Mouse (Mus musculus) stomach, embryonic 15.5 days (tissue): ENCODE data around the gene Ptpn9. TPM values are rescaled to one million over a fixed set of nuclear protein-coding genes. Genes with fewer than 3 reads are reported as not detected.
"Not testable (repeated sequence)": the region's sequence is repeated elsewhere in the genome, so short reads cannot be mapped to it uniquely, and the experiment has no call there.

Source experiments
- ATAC-seq: fragments of 200-750 bp; cut with Nextera tagmentation; 2 replicates; pipeline ENCODE4 v1.8.0; 2017; ENCODE audit warnings: low read depth, moderate number of reproducible peaks, moderate TSS enrichment; ENCODE audit not compliant: insufficient read depth, low FRiP score
- H3K27ac ChIP-seq: fragments of 300-500 bp; sonication (generic); 2 replicates; pipeline ENCODE4 v1.5.1; 2015; ENCODE audit warnings: mild to moderate bottlenecking, inconsistent platforms
- H3K27me3 ChIP-seq: fragments of 300-500 bp; sonication (generic); replicated peaks from 2 replicates; pipeline ENCODE4 v1.6.1; 2015; ENCODE audit warnings: inconsistent platforms
- H3K36me3 ChIP-seq: fragments of 300-500 bp; sonication (generic); 2 replicates; pipeline ENCODE4 v1.6.1; 2015; ENCODE audit warnings: inconsistent platforms
- H3K4me1 ChIP-seq: fragments of 300-500 bp; sonication (generic); 2 replicates; pipeline ENCODE4 v1.6.1; 2015; ENCODE audit warnings: inconsistent platforms
- H3K4me2 ChIP-seq: fragments of 300-500 bp; sonication (generic); 2 replicates; pipeline ENCODE4 v1.6.1; 2015; ENCODE audit warnings: mild to moderate bottlenecking, inconsistent platforms
- H3K4me3 ChIP-seq: fragments of 300-500 bp; sonication (generic); replicated peaks from 2 replicates; pipeline ENCODE4 v1.5.1; 2015; ENCODE audit warnings: inconsistent platforms
- H3K9ac ChIP-seq: fragments of 300-500 bp; sonication (generic); 2 replicates; pipeline ENCODE4 v1.6.1; 2015; ENCODE audit warnings: inconsistent platforms
- H3K9me3 ChIP-seq: fragments of 300-500 bp; sonication (generic); 2 replicates; pipeline ENCODE4 v1.6.1; 2016; ENCODE audit warnings: inconsistent platforms
- WGBS: fragments of 180-500 bp; shearing (Covaris S2); methylation state at CpG from one replicate; pipeline ENCODE4 v1.1.7; 2015; 5-methylcytosine and 5-hydroxymethylcytosine counted together
- polyA plus RNA-seq: library from polyadenylated mRNA; unstranded; fragments of >200 nt; fragmentation: Nextera tagmentation; extraction: Ambion mirVana; gene quantifications from 2 replicates; pipeline ENCODE4 v1.2.1, GENCODE M21; 2015

Ptpn9 gene
- polyA plus RNA-seq, result 17.9 and 18.3 TPM in 2 replicates

DNA sequence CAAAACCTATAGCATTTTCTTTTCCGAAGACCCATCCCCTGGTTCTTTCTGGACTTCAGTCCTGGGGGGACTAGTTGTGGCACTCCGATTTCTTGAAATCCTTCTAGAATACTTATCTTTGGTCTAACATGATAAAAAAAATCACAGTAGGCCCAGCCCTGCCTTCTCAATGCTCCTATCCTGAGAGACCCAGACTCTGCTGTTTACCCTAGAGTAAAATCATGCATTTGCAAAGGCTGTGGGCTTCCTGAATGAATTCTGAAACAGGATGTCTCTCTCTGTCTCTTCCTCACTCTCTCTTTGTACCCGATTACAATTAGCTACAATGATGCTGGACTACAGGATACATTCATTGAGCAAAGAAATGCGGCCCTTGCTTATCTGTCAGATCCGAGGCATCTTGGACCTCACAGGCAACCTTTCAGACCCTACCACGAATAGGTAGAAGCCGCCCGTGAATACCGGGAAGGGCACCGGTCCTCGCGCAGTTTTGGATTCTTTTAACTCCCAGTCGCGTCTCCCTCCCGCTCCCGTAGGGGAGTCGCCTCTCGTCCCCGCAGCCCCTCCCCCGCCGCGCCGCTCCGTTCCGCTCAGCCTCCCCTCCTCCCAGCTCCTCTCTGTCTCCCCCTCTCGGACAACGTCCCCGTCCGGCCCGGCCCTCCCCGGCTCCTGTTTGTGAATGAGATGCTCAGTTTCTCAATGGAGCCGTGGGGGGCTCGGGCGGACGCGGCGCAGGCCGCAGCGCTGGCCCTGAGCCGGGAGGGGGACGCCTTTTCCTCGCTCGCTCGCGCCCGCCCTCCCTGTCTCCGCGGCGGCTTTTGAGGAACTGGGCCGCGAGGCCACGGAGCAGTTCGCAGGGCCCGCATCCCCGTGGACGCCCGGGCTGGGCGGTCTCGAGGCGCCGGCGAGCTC lies at the start of gene Ptpn9:
Gene Ptpn9 (plus strand): TSS at position 638 of the 912 bp plus-strand sequence.
- peak; percentile 93 for ATAC-seq
- Histone ChIP-seq H3K9ac (peak within 1 kb of the TSS; percentile 92), H3K4me2 (peak within 1 kb of the TSS; percentile 74), H3K9me3 (no peaks in the 10 kb centered on the region), H3K4me3 (peak within 1 kb of the TSS; percentile 89), H3K36me3 (no peaks in the 10 kb centered on the region), H3K27me3 (no peaks in the 10 kb centered on the region), H3K4me1 (peaks cover 5% of the 10 kb centered on the region; the same call in 1 of the 2 replicates), H3K27ac (peak within 1 kb of the TSS; percentile 91)
- 3% methylated on average over 61 of the region's 62 CpGs for WGBS

- not testable (repeated sequence) for H3K4me1 ChIP-seq, ATAC-seq, H3K9ac ChIP-seq, H3K9me3 ChIP-seq, H3K4me3 ChIP-seq, H3K4me2 ChIP-seq, H3K27ac ChIP-seq, H3K27me3 ChIP-seq, H3K36me3 ChIP-seq
- 30% methylated on average over 3 of the region's 3 CpGs for WGBS
These were observed 47.2 kb upstream of the Ptpn9 start for GRCm38 (mm10) chr9:56947481-56947880.

DNA sequence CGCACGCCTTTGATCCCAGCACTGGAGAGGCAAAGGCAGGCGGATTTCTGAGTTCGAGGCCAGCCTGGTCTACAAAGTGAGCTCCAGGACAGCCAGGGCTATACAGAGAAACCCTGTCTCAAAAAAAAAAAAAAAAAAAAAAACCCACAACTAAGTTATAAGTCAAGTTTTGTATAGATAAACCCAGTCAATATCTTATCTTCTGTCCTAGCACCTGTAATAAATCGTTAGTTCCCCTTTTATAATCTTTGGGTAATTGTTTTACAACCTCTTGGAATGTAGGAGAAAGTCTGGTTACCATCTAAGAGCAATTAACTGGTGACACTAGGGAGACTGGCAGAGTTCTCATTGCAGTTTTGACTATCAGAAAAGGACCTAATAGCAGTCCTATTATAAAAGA lies 46.0 kb upstream of the Ptpn9 start:
- H3K9ac ChIP-seq, H3K4me1 ChIP-seq, ATAC-seq, H3K27ac ChIP-seq, H3K27me3 ChIP-seq, H3K4me3 ChIP-seq, H3K4me2 ChIP-seq, H3K36me3 ChIP-seq, H3K9me3 ChIP-seq: not testable (repeated sequence)
- 46% methylated on average over 5 of the region's 5 CpGs for WGBS

- H3K27ac ChIP-seq, result no peak overlapping the region
- no peaks in the 10 kb centered on the region for H3K9me3 ChIP-seq
- ATAC-seq, result no peak
- H3K4me2 ChIP-seq, result peak overlapping the region; percentile 59
- 17% methylated on average over 13 of the region's 13 CpGs for WGBS
- H3K9ac ChIP-seq, result peak overlapping the region; percentile 19
- no peaks in the 10 kb centered on the region for H3K27me3 ChIP-seq
- H3K4me3 ChIP-seq, result peak overlapping the region; percentile 36
- no peaks in the 10 kb centered on the region for H3K36me3 ChIP-seq
- H3K4me1 ChIP-seq, result peaks cover 5% of the 10 kb centered on the region; the same call in 1 of the 2 replicates
These were observed 45.0 kb upstream of the Ptpn9 start for GRCm38 (mm10) chr9:56949767-56950166.

GRCm38 (mm10) chr9:56950414-56951400 lies 44.0 kb upstream of the Ptpn9 start, which contains the start of gene Snupn:
Snupn (plus strand) TSS chr9:56950878.
- Histone ChIP-seq H3K9ac (peak within 1 kb of the TSS; percentile 47), H3K27ac (peak within 1 kb of the TSS; percentile 59), H3K9me3 (no peaks in the 10 kb centered on the region), H3K4me1 (peaks cover 5% of the 10 kb centered on the region; the same call in 1 of the 2 replicates), H3K36me3 (no peaks in the 10 kb centered on the region), H3K4me3 (peak within 1 kb of the TSS; percentile 67), H3K4me2 (peak within 1 kb of the TSS; percentile 78), H3K27me3 (no peaks in the 10 kb centered on the region)
- peak; percentile 100 for ATAC-seq
- WGBS, result under 1% methylated on average over 50 of the region's 50 CpGs

GRCm38 (mm10) chr9:56953562-56953961 lies 41.2 kb upstream of the Ptpn9 start:
- H3K27ac ChIP-seq, result no peak overlapping the region
- no peak overlapping the region for H3K4me2 ChIP-seq
- no peak overlapping the region for H3K9ac ChIP-seq
- 0 out of 2 replicates have a peak, but pooled peaks cover 5% of the 10 kb centered on the region for H3K36me3 ChIP-seq
- no peaks in the 10 kb centered on the region for H3K27me3 ChIP-seq
- 84% methylated on average over 1 of the region's 1 CpGs for WGBS
- no peak for ATAC-seq
- peaks cover 5% of the 10 kb centered on the region; the same call in 1 of the 2 replicates for H3K4me1 ChIP-seq
- H3K9me3 ChIP-seq, result no peaks in the 10 kb centered on the region
- H3K4me3 ChIP-seq, result no peak overlapping the region

DNA sequence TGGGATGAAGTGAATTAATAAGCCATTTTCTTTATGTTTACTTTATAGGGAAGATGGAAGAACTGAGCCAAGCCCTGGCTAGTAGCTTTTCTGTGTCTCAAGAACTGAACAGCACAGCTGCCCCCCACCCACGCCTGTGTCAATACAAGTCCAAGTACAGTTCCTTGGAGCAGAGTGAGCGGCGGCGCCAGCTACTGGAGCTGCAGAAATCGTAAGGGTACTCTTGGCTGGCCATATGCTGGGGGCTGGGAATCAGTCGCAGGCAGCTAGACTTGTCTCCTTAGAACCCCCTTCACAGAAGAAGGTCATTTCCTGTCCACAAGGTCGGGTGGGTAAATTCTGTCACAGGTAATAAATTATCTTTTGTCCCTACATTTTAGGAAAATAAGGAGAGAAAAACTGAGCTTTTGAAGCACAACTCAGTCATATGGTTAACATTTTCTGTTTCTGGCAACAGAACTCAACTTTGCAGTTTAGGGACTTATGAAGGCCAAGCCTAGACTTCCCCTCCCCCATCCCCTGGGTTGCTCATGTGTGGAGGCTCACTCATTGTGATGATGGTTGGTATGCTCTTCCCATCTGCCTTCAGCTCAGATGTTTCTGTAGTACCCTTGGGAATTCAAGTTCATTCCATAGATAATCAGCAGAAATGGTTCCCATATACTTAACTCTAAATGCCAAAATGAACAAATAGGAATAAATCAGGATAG lies 37.6 kb upstream of the Ptpn9 start:
- Histone ChIP-seq H3K4me2 (no peak overlapping the region), H3K4me3 (no peak overlapping the region), H3K27ac (no peak overlapping the region), H3K36me3 (peaks cover 9% of the 10 kb centered on the region; the same call in 1 of the 2 replicates), H3K9me3 (no peaks in the 10 kb centered on the region), H3K9ac (no peak overlapping the region), H3K4me1 (no peaks in the 10 kb centered on the region), H3K27me3 (no peaks in the 10 kb centered on the region)
- WGBS, result 78% methylated on average over 7 of the region's 7 CpGs
- no peak for ATAC-seq

- Histone ChIP-seq H3K4me1 (no peaks in the 10 kb centered on the region), H3K9ac (no peak overlapping the region), H3K4me2 (no peak overlapping the region), H3K36me3 (peaks cover 14% of the 10 kb centered on the region), H3K9me3 (no peaks in the 10 kb centered on the region), H3K4me3 (no peak overlapping the region), H3K27me3 (no peaks in the 10 kb centered on the region), H3K27ac (no peak overlapping the region)
- ATAC-seq, result no peak
- 87% methylated on average over 2 of the region's 2 CpGs for WGBS
These were observed 36.0 kb upstream of the Ptpn9 start for GRCm38 (mm10) chr9:56958689-56959088.

DNA sequence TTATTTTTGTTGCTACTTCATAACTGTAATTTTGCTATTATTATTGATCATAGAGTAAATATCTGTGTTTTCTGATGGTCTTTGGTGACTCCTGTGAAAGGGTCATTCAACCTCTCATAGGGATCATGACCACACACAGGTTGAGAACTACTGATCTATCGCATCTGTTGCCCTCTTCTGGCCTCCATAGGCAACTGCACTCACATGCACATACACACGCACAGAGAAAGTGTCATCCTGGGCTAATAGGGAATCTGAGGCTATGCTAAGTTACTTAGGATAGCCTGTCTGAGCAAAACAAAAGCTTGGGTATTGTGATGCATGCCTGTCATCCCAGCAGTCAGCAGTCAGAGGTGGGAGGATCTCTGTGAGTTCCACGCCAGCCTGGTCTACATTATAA lies 33.1 kb upstream of the Ptpn9 start:
- Histone ChIP-seq H3K27ac (no peak overlapping the region), H3K4me2 (no peak overlapping the region), H3K9ac (no peak overlapping the region), H3K36me3 (peaks cover 18% of the 10 kb centered on the region), H3K9me3 (no peaks in the 10 kb centered on the region), H3K4me3 (no peak overlapping the region), H3K4me1 (no peaks in the 10 kb centered on the region), H3K27me3 (no peaks in the 10 kb centered on the region)
- WGBS, result 92% methylated on average over 3 of the region's 3 CpGs
- ATAC-seq, result no peak

- Histone ChIP-seq H3K27me3 (no peaks in the 10 kb centered on the region), H3K9ac (no peak overlapping the region), H3K4me2 (no peak overlapping the region), H3K27ac (no peak overlapping the region), H3K4me1 (no peaks in the 10 kb centered on the region), H3K9me3 (no peaks in the 10 kb centered on the region), H3K4me3 (no peak overlapping the region), H3K36me3 (no peaks in the 10 kb centered on the region)
- 91% methylated on average over 2 of the region's 2 CpGs for WGBS
- ATAC-seq, result no peak
These were observed 24.6 kb upstream of the Ptpn9 start for GRCm38 (mm10) chr9:56970158-56970557.

GRCm38 (mm10) chr9:56973960-56974524 lies 20.7 kb upstream of the Ptpn9 start:
- Histone ChIP-seq H3K9ac (no peak overlapping the region), H3K4me2 (no peak overlapping the region), H3K4me3 (no peak overlapping the region), H3K4me1 (no peaks in the 10 kb centered on the region), H3K27me3 (no peaks in the 10 kb centered on the region), H3K36me3 (no peaks in the 10 kb centered on the region), H3K9me3 (no peaks in the 10 kb centered on the region), H3K27ac (no peak overlapping the region)
- ATAC-seq, result no peak
- 84% methylated on average over 8 of the region's 8 CpGs for WGBS
